Mouse (Mus musculus) spleen, adult 2 months (tissue): ENCODE data around the gene Cmklr1. TPM values are rescaled to one million over a fixed set of nuclear protein-coding genes. Genes with fewer than 3 reads are reported as not detected.
"Not testable (repeated sequence)": the region's sequence is repeated elsewhere in the genome, so short reads cannot be mapped to it uniquely, and the experiment has no call there.

Experiments
- DNase-seq, 2 experiments: peaks; one replicate each; pipeline versions ENCODE4 v3.0.0 to v3.0.0-alpha.2; 2012 to 2021; ENCODE audit warnings: low spot score in 2 of 2, low read depth in 1 of 2
- H3K27ac ChIP-seq: fragments of 200-500 bp; 2 replicates; pipeline ENCODE4 v1.5.1; 2012; ENCODE audit warnings: low read length, inconsistent platforms; ENCODE audit not compliant: insufficient read depth
- H3K27me3 ChIP-seq: fragments of 200-500 bp; 2 replicates; pipeline ENCODE4 v1.6.1; 2012; ENCODE audit warnings: mild to moderate bottlenecking, moderate library complexity, low read length, inconsistent platforms; ENCODE audit not compliant: control insufficient read depth, insufficient read depth
- H3K36me3 ChIP-seq: fragments of 200-500 bp; 2 replicates; pipeline ENCODE4 v1.6.1; 2012; ENCODE audit warnings: mild to moderate bottlenecking, low read length, inconsistent platforms; ENCODE audit not compliant: control insufficient read depth, insufficient read depth
- H3K4me1 ChIP-seq: fragments of 200-500 bp; 2 replicates; pipeline ENCODE4 v1.6.1; 2011; ENCODE audit warnings: inconsistent platforms; ENCODE audit not compliant: control insufficient read depth, insufficient read depth, insufficient read length
- H3K4me3 ChIP-seq: fragments of 200-500 bp; 2 replicates; pipeline ENCODE4 v1.5.1; 2011; ENCODE audit warnings: mild to moderate bottlenecking, inconsistent platforms; ENCODE audit not compliant: insufficient read depth, insufficient read length; ENCODE audit errors: extremely low read depth
- CTCF ChIP-seq: fragments of 200-500 bp; IDR thresholded peaks from 2 replicates; pipeline ENCODE4 v1.5.1; 2011; ENCODE audit warnings: mild to moderate bottlenecking, inconsistent platforms; ENCODE audit not compliant: insufficient read depth, insufficient read length, insufficient replicate concordance; ENCODE audit errors: extremely low read depth
- POLR2A ChIP-seq: fragments of 200-500 bp; IDR thresholded peaks from 2 replicates; pipeline ENCODE4 v1.6.1; 2011; ENCODE audit warnings: low read depth, low read length, inconsistent platforms
- WGBS: fragments of 180-500 bp; shearing (Covaris S2); methylation state at CpG from one replicate; pipeline ENCODE4 v1.1.7; 2018; 5-methylcytosine and 5-hydroxymethylcytosine counted together
- polyA plus RNA-seq: library from polyadenylated mRNA; depleted of rRNA; stranded (reverse); fragments of >200 nt; gene quantifications from 2 replicates; pipeline ENCODE4 v1.2.3, GENCODE M21; 2012

Gene Cmklr1
- polyA plus RNA-seq, 1 experiment = 31.7 TPM

DNA sequence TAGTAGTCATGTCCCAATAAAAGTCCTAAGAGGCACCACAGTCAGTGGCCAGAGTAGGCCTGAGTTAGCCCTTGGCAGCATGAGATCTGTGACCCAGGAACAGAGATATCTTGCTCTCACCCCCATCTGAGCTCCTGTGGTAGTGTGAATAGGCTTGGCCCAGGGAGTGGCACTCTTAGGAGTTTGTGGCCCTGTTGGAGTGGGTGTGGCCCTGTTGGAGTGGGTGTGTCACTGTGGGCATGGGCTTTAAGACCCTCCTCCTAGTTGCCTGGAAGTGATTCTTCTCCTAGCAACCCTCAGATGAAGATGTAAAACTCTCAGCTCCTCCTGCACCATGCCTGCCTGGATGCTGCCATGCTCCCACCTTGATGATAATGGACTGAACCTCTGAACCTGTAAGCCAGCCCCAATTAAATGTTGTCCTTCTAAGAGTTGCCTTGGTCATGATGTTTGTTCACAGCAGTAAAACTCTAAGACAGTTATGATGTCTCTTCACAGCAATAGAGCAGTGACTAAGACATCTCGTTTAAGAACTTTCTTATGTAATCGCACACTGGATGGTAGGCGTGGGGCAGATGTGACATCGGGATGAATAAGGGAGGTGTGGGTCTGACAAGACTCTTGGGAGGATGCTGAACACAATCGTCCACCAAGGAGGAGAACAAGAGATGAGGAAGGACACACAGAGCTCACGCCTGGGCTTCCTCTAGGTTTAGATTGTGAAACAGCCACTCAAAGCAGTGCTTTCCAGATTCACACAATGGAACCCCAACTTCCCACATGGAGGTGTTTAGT lies 56.1 kb downstream of the Cmklr1 start:
- Histone ChIP-seq H3K27me3 (no peaks in the 10 kb centered on the region), H3K4me3 (no peak overlapping the region), H3K4me1 (no peaks in the 10 kb centered on the region), H3K27ac (no peak overlapping the region), H3K36me3 (no peaks in the 10 kb centered on the region)
- no peak for TF ChIP-seq POLR2A
- no peak for TF ChIP-seq CTCF
- DNase-seq = no peak
- WGBS = 68% methylated on average over 6 of the region's 6 CpGs

DNA sequence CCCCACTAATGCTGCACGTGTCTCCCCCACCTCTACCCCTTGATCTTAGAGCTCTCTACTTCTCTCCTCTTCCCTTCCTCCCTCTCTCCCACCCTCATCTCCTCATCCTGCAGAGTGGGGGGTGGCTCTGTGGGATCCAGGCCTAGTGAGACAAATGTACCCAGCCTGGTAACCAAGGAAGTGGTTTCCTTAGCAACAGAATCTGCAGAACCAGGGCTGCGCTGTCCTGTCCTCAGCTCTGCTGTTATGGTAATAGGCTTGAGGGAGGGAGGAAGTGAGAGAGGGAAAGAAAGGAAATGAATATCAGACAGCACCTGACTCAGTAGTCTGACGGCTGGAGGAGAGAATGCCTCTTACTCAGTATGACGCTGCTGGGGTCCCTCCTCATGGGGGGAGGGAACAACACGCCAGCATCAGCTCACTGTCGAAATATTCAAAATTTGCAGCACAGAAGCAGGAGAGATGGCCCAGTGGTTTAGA lies 58.4 kb downstream of the Cmklr1 start:
- no peaks in the 10 kb centered on the region for H3K4me1 ChIP-seq
- DNase-seq = no peak
- no peaks in the 10 kb centered on the region for H3K36me3 ChIP-seq
- no peak for TF ChIP-seq CTCF
- TF ChIP-seq POLR2A = no peak
- no peak overlapping the region for H3K4me3 ChIP-seq
- WGBS = 3% methylated on average over 6 of the region's 6 CpGs
- H3K27me3 ChIP-seq = no peaks in the 10 kb centered on the region
- no peak overlapping the region for H3K27ac ChIP-seq

DNA sequence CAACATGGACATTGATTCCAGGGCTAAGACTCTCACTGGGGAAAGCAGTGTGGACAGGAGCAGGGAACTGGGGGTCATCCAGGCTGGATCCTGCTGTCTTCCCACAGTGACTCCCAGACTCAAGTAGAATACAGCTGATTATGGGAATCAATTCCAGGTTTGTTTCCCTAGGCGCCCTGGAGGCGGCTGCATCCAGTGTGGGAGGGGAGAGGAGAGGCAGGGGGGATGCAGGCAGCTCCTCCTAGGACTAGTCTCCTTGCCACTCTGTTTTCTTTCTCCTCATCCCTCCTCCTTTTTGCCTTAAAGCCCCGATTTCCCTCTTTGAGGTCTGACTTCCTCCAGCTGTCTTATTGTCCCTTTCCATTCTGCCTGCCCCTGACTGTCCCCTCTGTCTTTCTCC lies 59.1 kb downstream of the Cmklr1 start:
- 46% methylated on average over 3 of the region's 3 CpGs for WGBS
- no peak for TF ChIP-seq CTCF
- TF ChIP-seq POLR2A = no peak

DNA sequence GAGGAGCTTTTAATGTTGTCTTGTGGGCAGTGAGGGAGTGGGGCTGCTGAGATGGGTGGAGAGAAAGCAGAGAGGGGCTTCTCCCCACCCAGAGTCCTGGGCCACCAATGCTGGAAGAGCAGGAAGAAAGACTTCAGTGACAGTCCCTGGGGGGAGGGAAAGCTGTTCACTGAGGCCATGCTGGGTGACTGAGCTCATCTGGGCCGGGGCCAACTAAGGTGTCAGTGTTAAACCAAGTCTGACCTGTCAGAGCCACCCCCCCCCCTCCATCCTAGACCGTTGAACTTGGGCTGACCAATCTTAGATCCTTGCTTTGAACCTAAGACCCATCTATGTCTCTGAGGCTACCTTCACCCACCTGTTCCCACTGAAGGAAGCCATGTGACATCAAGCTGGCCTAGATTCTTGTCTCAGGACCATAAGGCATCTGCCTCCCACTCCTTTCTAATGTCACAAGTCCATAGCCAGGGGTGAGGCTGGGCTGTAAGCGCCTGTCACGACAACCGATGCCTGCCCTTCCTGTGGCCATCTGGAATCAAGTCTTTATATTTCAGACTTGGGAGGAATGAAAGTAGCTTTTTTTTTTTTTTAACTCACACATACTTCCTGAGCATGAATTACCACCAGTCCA lies 60.1 kb downstream of the Cmklr1 start:
- H3K27me3 ChIP-seq = no peaks in the 10 kb centered on the region
- DNase-seq = no peak
- TF ChIP-seq POLR2A (no peak), CTCF (no peak)
- 59% methylated on average over 5 of the region's 5 CpGs for WGBS
- H3K27ac ChIP-seq = no peak overlapping the region
- H3K36me3 ChIP-seq = no peaks in the 10 kb centered on the region
- H3K4me3 ChIP-seq = no peak overlapping the region
- no peaks in the 10 kb centered on the region for H3K4me1 ChIP-seq

More for the DNA sequence above, 59.1 kb downstream of the Cmklr1 start:
- Histone ChIP-seq H3K27me3 (no peaks in the 10 kb centered on the region), H3K27ac (no peak overlapping the region), H3K4me3 (no peak overlapping the region), H3K4me1 (no peaks in the 10 kb centered on the region), H3K36me3 (no peaks in the 10 kb centered on the region)
- DNase-seq = no peak

DNA sequence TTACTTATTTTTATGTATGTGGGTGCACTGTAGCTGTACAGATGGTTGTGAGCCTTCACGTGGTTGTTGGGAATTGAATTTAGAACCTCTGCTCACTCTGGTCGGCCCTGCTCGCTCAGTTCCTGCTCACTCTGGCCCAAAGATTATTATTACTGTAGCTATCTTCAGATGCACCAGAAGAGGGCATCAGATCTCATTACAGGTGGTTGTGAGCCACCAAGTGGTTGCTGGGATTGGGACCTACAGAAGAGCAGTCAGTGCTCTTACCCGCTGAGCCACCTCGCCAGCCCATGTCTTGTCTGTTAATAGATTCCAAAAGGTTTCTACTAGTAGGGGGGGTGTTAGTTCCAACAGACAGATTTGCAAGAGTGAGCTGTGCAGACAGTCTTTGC lies 63.8 kb downstream of the Cmklr1 start:
- not testable (repeated sequence) for DNase-seq, H3K27me3 ChIP-seq, H3K27ac ChIP-seq, H3K4me1 ChIP-seq, H3K36me3 ChIP-seq, H3K4me3 ChIP-seq
- WGBS = 72% methylated on average over 5 of the region's 5 CpGs

DNA sequence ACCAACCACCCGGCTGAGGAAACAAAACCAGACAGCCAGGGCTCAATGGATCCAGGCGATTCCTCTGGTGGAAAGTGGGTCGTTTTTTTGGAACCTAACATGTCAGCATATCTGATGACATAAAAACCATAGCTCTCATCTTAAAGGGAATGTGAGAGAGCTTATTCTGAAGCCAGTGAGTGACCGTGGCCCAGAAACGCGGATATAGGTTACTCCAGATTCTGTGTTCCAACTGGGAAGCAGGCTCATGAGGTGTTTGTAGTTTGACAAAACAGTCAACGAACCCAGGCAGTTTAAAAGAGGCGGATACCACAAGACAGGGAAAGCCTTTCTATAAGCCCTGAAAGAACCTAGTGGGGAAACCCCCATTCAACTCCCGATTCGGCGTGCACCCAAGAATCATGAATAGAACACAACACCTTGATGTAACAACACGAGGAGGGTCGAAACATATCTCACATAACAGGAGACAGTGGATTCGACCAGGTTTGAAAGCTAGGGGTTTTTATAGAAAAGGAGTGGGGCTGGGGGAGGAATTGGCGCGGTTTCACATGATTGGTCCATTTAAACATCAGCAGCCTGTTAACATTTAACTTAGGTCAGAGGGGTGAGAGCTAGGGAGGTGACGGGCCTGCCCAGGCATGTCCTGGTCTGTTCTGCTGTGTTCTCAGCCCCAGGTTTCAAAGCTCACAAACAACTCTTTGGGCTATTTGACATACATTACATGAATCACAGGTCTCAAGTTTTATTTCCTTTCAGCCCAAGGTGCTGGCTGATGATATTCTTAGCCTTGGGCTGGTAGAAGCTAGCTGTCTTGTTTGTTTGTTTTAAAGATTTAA lies 64.4 kb downstream of the Cmklr1 start:
- not testable (repeated sequence) for H3K27me3 ChIP-seq, H3K4me1 ChIP-seq, H3K27ac ChIP-seq, DNase-seq, H3K36me3 ChIP-seq, H3K4me3 ChIP-seq
- WGBS = 87% methylated on average over 17 of the region's 17 CpGs
